Mouse (Mus musculus) heart, postnatal 10 days (tissue): ENCODE results near the gene Cfap206. TPM values are rescaled to one million over a fixed set of nuclear protein-coding genes. Genes with fewer than 3 reads are reported as not detected.
A peak's percentile ranks its signal among the peaks of the same experiment; 100 is the strongest.

Experiments
- DNase-seq, 2 experiments: peaks; one replicate each; pipeline ENCODE4 v3.0.0; 2021
- intact Hi-C: fragments of 180-260 bp; cut with DNase I; formaldehyde crosslinking; loops from one replicate; pipeline ENCODE4 v1.15.1; 2025
- total RNA-seq, 2 experiments: library from RNA; stranded (reverse); gene quantifications; 2 replicates each; pipeline ENCODE4 v1.2.3; 2021

Gene Cfap206
- total RNA-seq, 2 experiments from 2014 or later = 0.10 to 0.29 TPM

- intact Hi-C loops = loop anchor here (1.0 to 10.0 kb wide), 3 partner anchors 91 to 235 kb away; partner anchors contain the start of genes Smim8 and Zfp292
- peak; percentile 94 to 95 for DNase-seq
Observed at GRCm38 (mm10) chr4:34686874-34687567, 43.0 kb downstream of the Cfap206 start, which contains the start of gene Slc35a1. Slc35a1 (minus strand) TSS chr4:34687438.

DNA sequence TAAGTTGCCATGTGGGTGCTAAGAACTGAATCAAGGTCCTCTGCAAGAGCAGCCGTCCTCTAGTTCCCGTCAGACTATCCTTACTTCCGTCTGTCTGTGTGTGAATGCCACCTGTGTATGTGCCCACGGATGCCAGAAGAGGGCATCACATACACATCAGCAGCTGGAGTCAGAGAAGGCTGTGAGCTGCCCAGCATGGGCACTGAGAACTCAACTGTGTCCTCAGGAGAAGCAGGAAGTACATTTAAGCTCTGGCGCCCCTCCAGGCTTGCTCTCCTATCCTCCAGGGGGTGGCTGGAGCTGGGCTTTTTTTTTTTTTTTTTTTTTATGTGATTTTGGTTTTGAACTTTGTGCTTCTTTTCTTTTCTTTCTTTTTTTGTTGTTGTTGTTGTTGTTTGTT lies 49.5 kb downstream of the Cfap206 start:
- DNase-seq = no peak
- intact Hi-C loops = loop anchor here (10.0 kb wide), 1 partner anchor 204 kb away; the partner anchor contains the start of gene Zfp292

GRCm38 (mm10) chr4:34673721-34674120 lies 56.3 kb downstream of the Cfap206 start:
- peak; percentile 38 to 45 for DNase-seq
- intact Hi-C loops = no loop called here

DNA sequence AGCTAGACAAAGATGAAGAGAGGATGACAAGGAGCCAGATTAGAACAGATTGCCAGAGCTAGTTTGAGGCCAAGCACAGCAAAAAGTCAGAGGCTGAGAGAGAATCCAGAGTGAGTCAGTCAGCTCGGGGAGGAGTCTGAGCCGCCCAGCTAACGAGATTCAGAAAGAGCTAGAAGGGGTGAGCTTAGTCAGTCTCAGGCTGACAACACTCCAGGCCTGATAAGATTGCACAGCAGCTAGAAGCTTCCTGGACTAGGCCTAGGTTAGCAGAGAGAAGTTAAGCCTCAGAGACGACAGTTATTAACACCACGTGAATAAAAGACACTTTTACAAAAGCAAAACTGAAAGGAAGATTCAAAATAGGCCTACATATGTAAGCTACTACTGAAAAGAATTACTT lies 62.1 kb downstream of the Cfap206 start:
- DNase-seq = no peak

GRCm38 (mm10) chr4:34661927-34662326 lies 68.1 kb downstream of the Cfap206 start:
- intact Hi-C loops = no loop called here
- DNase-seq = no peak

More for the DNA sequence above, 62.1 kb downstream of the Cfap206 start:
- intact Hi-C loops = no loop called here

- intact Hi-C loops = no loop called here
- DNase-seq = no peak
Observed at GRCm38 (mm10) chr4:34661514-34661913, 68.5 kb downstream of the Cfap206 start.

DNA sequence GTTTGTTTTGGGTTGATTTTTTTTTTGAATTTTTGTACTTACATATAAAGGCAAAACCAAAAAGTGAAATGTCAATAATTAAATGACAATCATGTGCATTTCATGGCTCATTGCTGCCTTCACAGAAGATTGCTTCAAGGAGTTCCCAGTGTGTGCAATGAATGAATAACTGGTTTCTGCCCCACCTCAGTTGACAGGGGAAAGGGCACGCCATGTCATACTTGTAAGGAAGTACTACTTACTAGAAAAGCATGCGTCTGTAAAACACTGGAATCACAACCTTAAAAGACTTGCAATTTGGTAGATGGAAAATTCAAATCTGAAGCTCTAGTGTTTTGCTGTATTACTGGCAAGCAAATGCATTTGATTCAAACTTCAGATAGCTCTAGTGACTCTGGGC lies 71.0 kb downstream of the Cfap206 start:
- no peak for DNase-seq
- intact Hi-C loops = no loop called here

DNA sequence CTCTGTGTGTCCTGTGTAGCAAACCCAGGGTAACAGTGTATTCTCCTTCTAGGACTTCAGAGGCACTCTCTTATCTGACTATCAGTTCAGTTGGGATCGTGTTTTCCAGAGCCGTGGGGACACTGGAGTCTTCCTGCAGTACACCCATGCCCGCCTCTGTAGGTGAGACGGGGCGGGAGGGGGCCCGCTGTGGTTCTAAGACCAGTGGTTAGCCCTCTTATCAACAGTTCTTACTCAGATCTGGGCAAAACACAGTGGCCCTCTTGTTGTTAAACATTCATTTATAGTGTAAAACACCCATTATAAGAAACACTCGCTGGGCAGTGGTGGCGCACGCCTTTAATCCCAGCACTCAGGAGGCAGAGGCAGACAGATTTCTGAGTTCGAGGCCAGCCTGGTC lies 73.9 kb downstream of the Cfap206 start:
- intact Hi-C loops = no loop called here

GRCm38 (mm10) chr4:34653179-34653578 lies 76.8 kb downstream of the Cfap206 start:
- intact Hi-C loops = no loop called here
- DNase-seq = no peak

More for the DNA sequence above, 73.9 kb downstream of the Cfap206 start:
- no peak for DNase-seq

DNA sequence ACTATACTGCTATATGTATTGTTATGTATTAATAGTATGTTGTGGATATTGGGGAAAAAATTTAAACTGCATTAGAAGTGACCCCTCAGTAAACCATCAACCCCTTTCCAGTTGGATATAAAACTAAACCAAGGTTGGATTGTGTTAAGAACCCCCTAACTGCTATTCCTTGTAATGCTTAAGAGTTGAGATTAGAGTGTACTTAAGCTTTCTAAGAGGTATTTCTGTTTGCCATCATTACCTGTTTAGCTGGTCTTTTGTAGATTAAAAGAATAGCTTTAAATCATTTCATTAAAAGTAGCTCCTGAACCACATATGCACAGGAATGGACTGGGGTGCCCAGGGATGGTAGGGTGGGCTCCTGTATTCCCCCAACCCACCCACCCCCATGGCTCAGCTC lies 85.2 kb downstream of the Cfap206 start:
- intact Hi-C loops = no loop called here

GRCm38 (mm10) chr4:34640731-34641130 lies 89.3 kb downstream of the Cfap206 start:
- no peak for DNase-seq
- intact Hi-C loops = no loop called here

More for the DNA sequence above, 85.2 kb downstream of the Cfap206 start:
- no peak for DNase-seq

DNA sequence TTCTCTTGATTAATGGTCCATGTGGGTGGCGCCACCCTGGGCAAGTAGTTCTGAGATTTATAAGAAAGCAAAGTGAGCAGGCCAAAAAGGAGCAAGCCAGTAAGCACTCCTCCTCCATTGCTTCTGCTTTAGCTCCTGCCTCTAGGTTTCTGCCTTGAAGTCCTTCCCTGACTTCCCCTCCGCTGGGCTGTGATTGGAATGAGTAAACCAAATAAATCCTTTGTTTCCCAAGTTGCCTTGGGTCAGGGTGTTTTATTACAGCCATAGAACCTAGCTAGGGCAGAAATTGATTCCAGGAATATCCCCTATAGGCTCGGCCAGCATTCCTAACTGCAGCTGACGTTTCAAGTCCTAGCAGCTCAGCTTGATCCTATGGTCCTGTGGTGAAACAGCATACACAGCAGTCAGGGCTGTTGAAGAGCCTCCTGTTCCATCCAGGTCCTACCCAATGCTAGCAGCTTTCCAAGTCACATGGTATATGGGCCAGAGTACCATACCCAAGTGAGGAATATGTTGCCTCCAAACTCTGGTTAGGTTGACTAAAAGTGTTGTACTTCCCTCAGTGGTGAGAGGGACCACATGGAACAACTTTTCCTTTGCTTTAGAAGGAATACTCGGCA lies 90.2 kb downstream of the Cfap206 start:
- DNase-seq = no peak
- intact Hi-C loops = no loop called here

Other genes with a start within 250 kb of the Cfap206 start
- gene Akirin2, start 179.3 kb downstream of the Cfap206 start, total RNA-seq = 10 to 100 TPM; 59.4 to 69.5 TPM
- 10 to 100 TPM; 42.0 to 43.9 TPM for gene Orc3, start 115.3 kb downstream of the Cfap206 start, total RNA-seq
- 10 to 100 TPM; 28.0 to 32.5 TPM for gene Rars2, start 115.2 kb downstream of the Cfap206 start, total RNA-seq
- 10 to 100 TPM; 19.6 to 24.5 TPM for gene Slc35a1, start 42.8 kb downstream of the Cfap206 start, total RNA-seq
- gene Gm136, start 26.1 kb upstream of the Cfap206 start, total RNA-seq = not detected
- 10 to 100 TPM; 44.5 to 50.7 TPM for gene Smim8, start 48.2 kb upstream of the Cfap206 start, total RNA-seq
- gene Zfp292, start 152.8 kb upstream of the Cfap206 start, total RNA-seq = 10 to 100 TPM; 21.4 to 22.4 TPM
- gene Cga, start 163.6 kb upstream of the Cfap206 start, total RNA-seq = not detected